Comparison of ENCODE assay signal across 11 mouse cellular contexts in the genomic region with DNA sequence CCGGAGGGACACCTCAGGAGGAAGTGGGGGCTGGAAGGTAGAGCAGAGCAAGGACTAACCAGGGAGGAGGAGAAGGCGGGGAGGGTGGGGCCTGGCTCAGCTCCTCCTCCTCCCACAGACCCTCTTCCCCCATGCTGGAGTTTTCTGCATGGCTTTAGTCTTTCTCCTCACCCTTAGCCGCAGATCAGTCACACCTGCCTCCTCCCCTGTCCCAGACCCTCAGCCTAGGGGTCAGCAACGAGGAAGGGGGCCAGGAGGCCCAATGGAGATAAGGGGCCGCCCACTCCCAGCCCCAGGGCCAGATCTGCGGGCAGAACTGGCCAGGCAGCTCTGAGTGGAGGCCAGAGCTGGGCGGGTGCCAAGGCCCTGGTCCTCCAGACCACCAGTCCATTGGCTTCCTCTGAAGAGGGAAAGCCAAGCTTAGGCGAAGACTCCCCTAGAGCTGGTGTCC. TPM values are rescaled to one million over a fixed set of nuclear protein-coding genes. Genes with fewer than 3 reads are reported as not detected.
DNase-seq lines count a peak whose midpoint lies in the region; ATAC-seq and TF ChIP-seq lines count a peak whose summit lies in the region.
"Had no signal": no experiment of that assay in that cellular context is flagged by ENCODE, and none has a peak within 500 bp of the region (broad histone marks: within the 10 kb centered on the region; RNA-seq: fewer than 3 reads in every experiment).

No protein-coding gene starts in this region.

- peaks cover 71% of the 10 kb centered on the region for H3K27me3 ChIP-seq in forebrain, embryonic 10.5 days (ENCODE audit: poor library complexity, severe bottlenecking)
- H3K27me3 ChIP-seq in forebrain, embryonic 15.5 days, result no peaks in the 10 kb centered on the region
- H3K27me3 ChIP-seq in lung, embryonic 14.5 days (ENCODE audit: insufficient read depth, low read length), result no peaks in the 10 kb centered on the region

- H3K27ac ChIP-seq in forebrain, embryonic 10.5 days, result peak overlapping the region; percentile 72
- H3K27ac ChIP-seq in forebrain, embryonic 15.5 days (replicated peaks), result no peak overlapping the region
- H3K27ac ChIP-seq in lung, embryonic 14.5 days (ENCODE audit: low read depth), result peak overlapping the region; percentile 92
- peak overlapping the region; percentile 96 for H3K27ac ChIP-seq in embryonic fibroblast, embryonic 13.5 days (ENCODE audit: insufficient read depth, low read length)

- 9% methylated on average over 8 of the region's 8 CpGs for WGBS in forebrain, embryonic 10.5 days
- 28% methylated on average over 8 of the region's 8 CpGs for WGBS in forebrain, embryonic 15.5 days
- WGBS in lung, embryonic 14.5 days, result 0% methylated on average over 7 of the region's 8 CpGs

- ATAC-seq in forebrain, embryonic 15.5 days (replicated peaks), result no peak
- peak; percentile 14; the same call in 1 of the 2 replicates for ATAC-seq in lung, embryonic 14.5 days (ENCODE audit: insufficient read depth)

- peaks cover 9% of the 10 kb centered on the region for H3K36me3 ChIP-seq in forebrain, embryonic 10.5 days (replicated peaks)
- H3K36me3 ChIP-seq in forebrain, embryonic 15.5 days, result no peaks in the 10 kb centered on the region
- peaks cover 5% of the 10 kb centered on the region; the same call in 1 of the 2 replicates for H3K36me3 ChIP-seq in lung, embryonic 14.5 days (ENCODE audit: insufficient read depth)

- TF ChIP-seq POLR2A in embryonic fibroblast, embryonic 13.5 days (IDR thresholded peaks at IDR 0.05; ENCODE audit: low read depth, low read length), result peak; percentile 53

- no peak for TF ChIP-seq CTCF in lung, embryonic 14.5 days (IDR thresholded peaks at IDR 0.05; ENCODE audit: low read depth)
- no peak for TF ChIP-seq CTCF in embryonic fibroblast, embryonic 13.5 days (IDR thresholded peaks at IDR 0.05; ENCODE audit: borderline replicate concordance, insufficient read depth, low read length)

- H3K4me2 ChIP-seq in forebrain, embryonic 15.5 days (replicated peaks), result no peak overlapping the region
- H3K4me2 ChIP-seq in lung, embryonic 14.5 days, result peak overlapping the region; percentile 56

- no peak overlapping the region for H3K9ac ChIP-seq in forebrain, embryonic 15.5 days (replicated peaks)
- peak overlapping the region; percentile 13 for H3K9ac ChIP-seq in lung, embryonic 14.5 days

- DNase-seq in forebrain, embryonic 10.5 days (ENCODE audit: extremely low spot score, low spot score), result no peak
- DNase-seq in lung, embryonic 14.5 days, result peak; percentile 76
- DNase-seq in lung, postnatal 14 days, result no peak
- DNase-seq in lung, postnatal 36 days, result peak; percentile 28
- DNase-seq in spleen, adult 18-20 months, result no peak
- no peak for DNase-seq in frontal cortex, postnatal 10 days (ENCODE audit: low spot score in 2 of 2)
- DNase-seq: adrenal gland, postnatal 10 days; layer of hippocampus, adult 9-11 months; thymus, postnatal 4 days had no signal

- peak overlapping the region; percentile 30; the same call in 1 of the 2 replicates for H3K4me3 ChIP-seq in forebrain, embryonic 10.5 days
- H3K4me3 ChIP-seq in forebrain, embryonic 15.5 days, result no peak overlapping the region
- peak overlapping the region; percentile 21 for H3K4me3 ChIP-seq in lung, embryonic 14.5 days (ENCODE audit: low read depth, low read length)
- no peak overlapping the region for H3K4me3 ChIP-seq in embryonic fibroblast, embryonic 13.5 days (ENCODE audit: insufficient read depth, low read length)

- peaks cover 92% of the 10 kb centered on the region for H3K4me1 ChIP-seq in forebrain, embryonic 10.5 days
- H3K4me1 ChIP-seq in forebrain, embryonic 15.5 days, result peaks cover 46% of the 10 kb centered on the region
- H3K4me1 ChIP-seq in lung, embryonic 14.5 days (ENCODE audit: insufficient read depth), result peaks cover 66% of the 10 kb centered on the region
- H3K4me1 ChIP-seq in embryonic fibroblast, embryonic 13.5 days (ENCODE audit: control insufficient read depth, insufficient read depth, low read length), result peaks cover 32% of the 10 kb centered on the region

- H3K9me3 ChIP-seq in forebrain, embryonic 10.5 days, result no peaks in the 10 kb centered on the region
- H3K9me3 ChIP-seq in forebrain, embryonic 15.5 days, result no peaks in the 10 kb centered on the region
- no peaks in the 10 kb centered on the region for H3K9me3 ChIP-seq in lung, embryonic 14.5 days (ENCODE audit: low read depth, low read length)

RNA-seq across cellular contexts. Expression of gene Tead3, which starts 5.3 kb away (rescaled TPM):
- polyA plus RNA-seq in forebrain, embryonic 10.5 days (2016; fragmentation: Nextera tagmentation; extraction: Ambion mirVana), result 5.2 and 5.5 TPM in 2 replicates
- polyA plus RNA-seq in forebrain, embryonic 15.5 days (2015; fragmentation: Nextera tagmentation; extraction: Ambion mirVana), result 1.9 TPM in 2 replicates
- 11.2 and 11.3 TPM in 2 replicates for polyA plus RNA-seq in lung, embryonic 14.5 days (2014; fragmentation: Nextera tagmentation; extraction: Ambion mirVana)
- polyA plus RNA-seq in embryonic fibroblast, embryonic 13.5 days (2011; ENCODE audit: insufficient read length, low read depth, missing spikeins), result 58.5 and 64.0 TPM in 2 replicates

RNA-seq across cellular contexts. Expression of gene Rpl10a, which starts 17.0 kb away (rescaled TPM):
- 511 and 540 TPM in 2 replicates for polyA plus RNA-seq in forebrain, embryonic 10.5 days (2016; fragmentation: Nextera tagmentation; extraction: Ambion mirVana)
- polyA plus RNA-seq in forebrain, embryonic 15.5 days (2015; fragmentation: Nextera tagmentation; extraction: Ambion mirVana), result 359 and 384 TPM in 2 replicates
- 799 and 802 TPM in 2 replicates for polyA plus RNA-seq in lung, embryonic 14.5 days (2014; fragmentation: Nextera tagmentation; extraction: Ambion mirVana)
- polyA plus RNA-seq in embryonic fibroblast, embryonic 13.5 days (2011; ENCODE audit: insufficient read length, low read depth, missing spikeins), result 1,157 and 1,234 TPM in 2 replicates

RNA-seq across cellular contexts. Expression of gene Tulp1, which starts 19.7 kb away (rescaled TPM):
- 3.5 and 3.8 TPM in 2 replicates for polyA plus RNA-seq in forebrain, embryonic 10.5 days (2016; fragmentation: Nextera tagmentation; extraction: Ambion mirVana)
- polyA plus RNA-seq in forebrain, embryonic 15.5 days (2015; fragmentation: Nextera tagmentation; extraction: Ambion mirVana), result 1.2 and 1.8 TPM in 2 replicates
- 3.0 and 3.6 TPM in 2 replicates for polyA plus RNA-seq in lung, embryonic 14.5 days (2014; fragmentation: Nextera tagmentation; extraction: Ambion mirVana)
- 0.51 TPM in 1 of 2 replicates, not detected in the other for polyA plus RNA-seq in embryonic fibroblast, embryonic 13.5 days (2011; ENCODE audit: insufficient read length, low read depth, missing spikeins)

RNA-seq across cellular contexts. Expression of gene Fance, which starts 32.0 kb away (rescaled TPM):
- 31.6 and 32.5 TPM in 2 replicates for polyA plus RNA-seq in forebrain, embryonic 10.5 days (2016; fragmentation: Nextera tagmentation; extraction: Ambion mirVana)
- polyA plus RNA-seq in forebrain, embryonic 15.5 days (2015; fragmentation: Nextera tagmentation; extraction: Ambion mirVana), result 25.9 and 27.4 TPM in 2 replicates
- 28.2 and 35.3 TPM in 2 replicates for polyA plus RNA-seq in lung, embryonic 14.5 days (2014; fragmentation: Nextera tagmentation; extraction: Ambion mirVana)
- 22.3 and 23.4 TPM in 2 replicates for polyA plus RNA-seq in embryonic fibroblast, embryonic 13.5 days (2011; ENCODE audit: insufficient read length, low read depth, missing spikeins)

Comparison
In these comparisons a context has a peak if more than half of its experiments do, and no peak if none do; other contexts are left out.
1. DNase-seq: peak in lung, embryonic 14.5 days (single experiment) and lung, postnatal 36 days (single experiment); none in forebrain, embryonic 10.5 days (single experiment), lung, postnatal 14 days (single experiment), spleen, adult 18-20 months (0 of 2) and frontal cortex, postnatal 10 days (0 of 2).
2. H3K4me3 ChIP-seq: peak in forebrain, embryonic 10.5 days (single experiment) and lung, embryonic 14.5 days (single experiment); none in forebrain, embryonic 15.5 days (single experiment) and embryonic fibroblast, embryonic 13.5 days (single experiment).